Mouse (Mus musculus) heart, adult 2 months (tissue): ENCODE data around the gene Gm17387.

Experiments
- CTCF ChIP-seq: fragments of 200-600 bp; IDR thresholded peaks from 2 replicates; pipeline ENCODE4 v1.8.1; 2022; ENCODE audit warnings: antibody characterized with exemption, mild to moderate bottlenecking, moderate library complexity
- EP300 ChIP-seq: fragments of 200-500 bp; IDR thresholded peaks from 2 replicates; pipeline ENCODE4 v1.6.1; 2011; ENCODE audit warnings: low read depth, low read length, control low read depth; ENCODE audit not compliant: insufficient read depth
- POLR2A ChIP-seq: fragments of 200-500 bp; IDR thresholded peaks from 2 replicates; pipeline ENCODE4 v1.6.1; 2011; ENCODE audit warnings: mild to moderate bottlenecking, low read depth, low read length, control low read depth; ENCODE audit not compliant: insufficient read depth

GRCm38 (mm10) chr7:140981704-140982103 lies 47.2 kb upstream of the Gm17387 start:
- TF ChIP-seq POLR2A = no peak
- TF ChIP-seq CTCF = no peak
- no peak for TF ChIP-seq EP300
